Mouse (Mus musculus): ENCODE data around the gene Gpr62. TPM values are rescaled to one million over a fixed set of nuclear protein-coding genes. Genes with fewer than 3 reads are reported as not detected.
A peak's percentile ranks its signal among the peaks of the same experiment; 100 is the strongest.

Gpr62 gene
- polyA plus RNA-seq, 1 experiment from 2014 or later: 0.66 TPM

DNA sequence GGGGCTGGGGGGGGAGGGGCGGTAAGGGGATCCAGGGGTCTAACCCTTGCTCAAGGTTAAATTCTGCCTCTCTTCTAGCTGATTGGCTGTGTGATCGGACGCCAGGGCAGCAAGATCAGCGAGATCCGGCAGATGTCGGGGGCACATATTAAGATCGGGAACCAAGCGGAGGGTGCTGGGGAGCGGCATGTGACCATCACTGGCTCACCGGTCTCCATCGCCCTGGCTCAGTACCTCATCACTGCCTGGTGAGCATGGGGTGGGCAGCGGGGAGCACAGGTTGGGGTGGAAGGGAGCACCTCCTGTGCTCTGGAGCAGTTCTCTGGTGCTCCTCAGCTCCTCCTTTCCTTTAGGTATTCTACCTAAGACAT is 3.3 kb downstream of the Gpr62 start:
- ATAC-seq (ENCODE audit: low FRiP score, low TSS enrichment): no peak
- Histone ChIP-seq H3K9ac (ENCODE audit: low read depth, low read length) (no peak overlapping the region), H3K36me3 (ENCODE audit: control insufficient read depth, insufficient read depth, low read length) (peaks cover 43% of the 10 kb centered on the region), H3K4me3 (ENCODE audit: low read length) (no peak overlapping the region), H3K27me3 (ENCODE audit: control insufficient read depth, insufficient read depth, low read length) (no peaks in the 10 kb centered on the region), H3K9me3 (ENCODE audit: control insufficient read depth, low read length) (no peaks in the 10 kb centered on the region), H3K4me2 (replicated peaks; ENCODE audit: low read depth, low read length) (no peak overlapping the region), H3K27ac (ENCODE audit: low read depth, low read length) (no peak overlapping the region), H3K4me1 (ENCODE audit: control insufficient read depth, insufficient read depth, low read length) (peaks cover 27% of the 10 kb centered on the region)
- WGBS: 91% methylated on average over 12 of the region's 12 CpGs

DNA sequence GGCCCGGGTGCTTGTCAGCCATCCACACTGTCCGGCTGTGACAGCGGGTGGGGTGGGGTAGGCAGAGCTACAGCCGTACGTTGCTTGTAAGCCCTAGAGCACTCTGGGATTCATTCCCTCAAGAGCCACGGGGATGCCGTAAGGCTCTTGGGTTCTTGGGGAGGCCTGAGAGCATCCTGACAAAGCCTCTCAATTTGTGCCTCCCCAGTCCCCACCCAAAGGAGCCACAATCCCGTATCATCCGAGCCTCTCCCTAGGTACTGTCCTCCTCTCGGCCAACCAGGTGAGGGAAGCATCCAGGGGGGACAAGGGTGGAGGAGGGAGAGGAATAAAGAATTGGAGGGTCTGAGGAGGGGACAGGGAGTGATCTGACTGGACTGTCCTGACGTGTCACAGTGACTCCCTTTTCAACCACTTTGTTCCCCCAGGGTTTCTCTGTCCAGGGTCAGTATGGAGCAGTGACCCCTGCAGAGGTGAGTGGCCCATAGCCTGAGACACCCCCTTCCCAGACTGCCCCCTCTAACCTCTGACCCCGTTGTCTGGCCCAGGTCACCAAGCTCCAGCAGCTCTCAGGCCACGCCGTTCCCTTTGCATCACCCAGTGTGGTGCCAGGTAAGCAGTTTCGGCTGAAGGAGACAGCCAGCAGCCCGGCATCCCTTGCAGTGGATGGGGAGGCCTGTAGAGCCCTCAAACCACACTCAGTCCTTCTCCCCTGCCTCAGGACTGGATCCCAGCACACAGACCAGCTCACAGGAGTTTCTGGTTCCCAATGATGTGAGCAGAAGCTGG is 3.9 kb downstream of the Gpr62 start:
- no peak overlapping the region for H3K4me3 ChIP-seq (ENCODE audit: low read length)
- H3K9me3 ChIP-seq (ENCODE audit: control insufficient read depth, low read length): no peaks in the 10 kb centered on the region
- peaks cover 43% of the 10 kb centered on the region for H3K36me3 ChIP-seq (ENCODE audit: control insufficient read depth, insufficient read depth, low read length)
- no peak overlapping the region for H3K4me2 ChIP-seq (replicated peaks; ENCODE audit: low read depth, low read length)
- no peaks in the 10 kb centered on the region for H3K27me3 ChIP-seq (ENCODE audit: control insufficient read depth, insufficient read depth, low read length)
- ATAC-seq (ENCODE audit: low FRiP score, low TSS enrichment): no peak
- 76% methylated on average over 16 of the region's 16 CpGs for WGBS
- H3K9ac ChIP-seq (ENCODE audit: low read depth, low read length): no peak overlapping the region
- H3K4me1 ChIP-seq (ENCODE audit: control insufficient read depth, insufficient read depth, low read length): peaks cover 33% of the 10 kb centered on the region
- H3K27ac ChIP-seq (ENCODE audit: low read depth, low read length): no peak overlapping the region

DNA sequence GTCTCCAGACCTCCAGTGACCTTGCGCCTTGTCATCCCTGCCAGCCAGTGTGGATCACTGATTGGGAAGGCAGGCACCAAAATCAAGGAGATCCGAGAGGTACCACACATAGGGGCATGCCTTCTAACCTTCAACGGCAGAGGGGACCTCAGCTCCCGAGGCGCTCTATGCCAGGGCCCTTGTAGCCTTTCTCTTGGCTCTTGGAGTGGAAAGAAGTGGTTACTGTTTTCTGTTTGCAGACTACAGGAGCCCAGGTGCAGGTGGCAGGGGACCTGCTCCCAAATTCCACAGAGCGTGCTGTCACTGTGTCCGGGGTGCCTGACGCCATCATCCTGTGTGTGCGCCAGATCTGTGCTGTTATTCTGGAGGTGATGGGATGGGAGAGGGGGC is 4.7 kb downstream of the Gpr62 start:
- Histone ChIP-seq H3K27ac (ENCODE audit: low read depth, low read length) (peak overlapping the region; percentile 52; the same call in 1 of the 2 replicates), H3K9me3 (ENCODE audit: control insufficient read depth, low read length) (no peaks in the 10 kb centered on the region), H3K27me3 (ENCODE audit: control insufficient read depth, insufficient read depth, low read length) (no peaks in the 10 kb centered on the region), H3K4me1 (ENCODE audit: control insufficient read depth, insufficient read depth, low read length) (peaks cover 41% of the 10 kb centered on the region), H3K4me3 (ENCODE audit: low read length) (no peak overlapping the region), H3K4me2 (replicated peaks; ENCODE audit: low read depth, low read length) (no peak overlapping the region), H3K36me3 (ENCODE audit: control insufficient read depth, insufficient read depth, low read length) (peaks cover 43% of the 10 kb centered on the region), H3K9ac (ENCODE audit: low read depth, low read length) (no peak overlapping the region)
- 75% methylated on average over 9 of the region's 9 CpGs for WGBS
- ATAC-seq (ENCODE audit: low FRiP score, low TSS enrichment): no peak

DNA sequence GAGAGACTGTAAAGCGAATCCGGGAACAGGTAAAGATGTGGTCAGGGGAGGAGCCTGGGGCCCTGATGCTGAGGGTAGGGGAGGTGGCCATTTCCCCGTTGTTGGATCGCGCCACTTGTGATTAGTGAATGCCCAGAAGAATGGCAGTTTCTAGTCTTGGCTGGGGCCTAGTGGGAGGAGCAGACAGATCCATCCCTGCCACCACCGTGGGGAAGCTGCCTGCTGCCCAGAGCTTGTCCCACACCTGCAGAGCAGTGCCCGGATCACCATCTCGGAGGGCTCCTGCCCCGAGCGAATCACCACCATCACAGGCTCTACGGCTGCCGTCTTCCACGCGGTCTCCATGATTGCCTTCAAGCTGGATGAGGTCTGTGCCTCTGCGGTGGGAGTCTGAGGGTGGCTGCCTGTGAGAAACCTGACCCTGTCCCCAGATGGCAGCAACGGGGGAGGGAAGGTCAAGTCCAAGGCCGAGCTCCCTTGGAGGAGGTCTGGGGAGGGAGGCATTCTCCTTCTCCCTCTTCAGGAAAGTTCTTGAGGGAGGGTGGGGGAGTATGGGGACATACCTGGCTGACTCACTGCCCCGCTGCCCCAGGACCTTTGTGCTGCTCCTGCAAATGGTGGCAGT is 5.2 kb downstream of the Gpr62 start:
- Histone ChIP-seq H3K4me2 (replicated peaks; ENCODE audit: low read depth, low read length) (no peak overlapping the region; the same call in 1 of the 2 replicates), H3K9ac (ENCODE audit: low read depth, low read length) (peak overlapping the region; percentile 28; the same call in 1 of the 2 replicates), H3K4me3 (ENCODE audit: low read length) (no peak overlapping the region), H3K27me3 (ENCODE audit: control insufficient read depth, insufficient read depth, low read length) (no peaks in the 10 kb centered on the region), H3K36me3 (ENCODE audit: control insufficient read depth, insufficient read depth, low read length) (peaks cover 43% of the 10 kb centered on the region), H3K9me3 (ENCODE audit: control insufficient read depth, low read length) (no peaks in the 10 kb centered on the region), H3K27ac (ENCODE audit: low read depth, low read length) (peak overlapping the region; percentile 52; the same call in 1 of the 2 replicates), H3K4me1 (ENCODE audit: control insufficient read depth, insufficient read depth, low read length) (peaks cover 44% of the 10 kb centered on the region)
- 0 out of 2 replicates have a peak, but pooled peaks have one; percentile 3 for ATAC-seq (ENCODE audit: low FRiP score, low TSS enrichment)
- WGBS: 45% methylated on average over 18 of the region's 18 CpGs

DNA sequence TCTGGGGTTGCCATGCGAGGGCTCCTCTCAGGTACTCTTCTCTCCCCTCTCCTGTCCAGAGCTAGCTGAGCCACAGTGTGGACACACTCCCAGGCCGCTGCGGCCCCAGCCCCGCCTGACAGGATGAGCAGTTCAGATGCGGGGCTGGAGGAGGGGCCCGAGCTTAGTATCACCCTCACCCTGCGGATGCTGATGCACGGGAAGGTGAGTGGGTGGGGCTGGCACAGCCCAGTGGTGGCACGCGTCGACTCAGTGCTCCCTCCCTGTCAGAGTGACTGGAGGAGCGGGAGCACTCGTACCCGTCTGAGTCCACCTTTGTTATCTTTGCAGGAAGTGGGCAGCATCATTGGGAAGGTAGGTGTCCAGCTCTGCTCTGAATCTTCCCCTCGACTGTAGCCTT is 5.8 kb downstream of the Gpr62 start:
- Histone ChIP-seq H3K4me3 (ENCODE audit: low read length) (no peak overlapping the region), H3K4me2 (replicated peaks; ENCODE audit: low read depth, low read length) (peak overlapping the region; percentile 15; the same call in 1 of the 2 replicates), H3K4me1 (ENCODE audit: control insufficient read depth, insufficient read depth, low read length) (peaks cover 44% of the 10 kb centered on the region), H3K9ac (ENCODE audit: low read depth, low read length) (peak overlapping the region; percentile 28; the same call in 1 of the 2 replicates), H3K36me3 (ENCODE audit: control insufficient read depth, insufficient read depth, low read length) (peaks cover 43% of the 10 kb centered on the region), H3K27me3 (ENCODE audit: control insufficient read depth, insufficient read depth, low read length) (no peaks in the 10 kb centered on the region), H3K9me3 (ENCODE audit: control insufficient read depth, low read length) (no peaks in the 10 kb centered on the region), H3K27ac (ENCODE audit: low read depth, low read length) (peak overlapping the region; percentile 52; the same call in 1 of the 2 replicates)
- no peak for ATAC-seq (ENCODE audit: low FRiP score, low TSS enrichment)
- WGBS: 43% methylated on average over 15 of the region's 15 CpGs

DNA sequence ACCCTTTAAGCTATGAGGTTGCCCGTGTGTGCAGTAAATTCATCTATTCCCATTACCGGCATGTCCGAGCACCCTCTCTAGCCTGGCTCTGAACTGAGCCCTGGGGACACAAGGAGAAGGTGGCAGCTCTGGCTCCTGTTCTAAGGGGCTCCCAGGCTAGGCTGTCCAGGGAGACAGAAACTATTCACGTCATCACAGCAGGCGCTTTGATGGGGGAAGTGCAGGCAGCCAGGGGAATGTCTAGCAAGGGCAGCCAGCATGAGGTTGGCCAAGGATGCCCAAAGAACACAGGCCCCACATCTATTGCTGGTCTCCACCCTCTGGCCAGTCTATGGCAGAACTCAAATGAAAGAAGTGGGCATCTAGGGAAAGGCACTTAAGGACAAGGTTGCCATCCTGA is 7.8 kb downstream of the Gpr62 start:
- peaks cover 49% of the 10 kb centered on the region for H3K4me1 ChIP-seq (ENCODE audit: control insufficient read depth, insufficient read depth, low read length)
- no peak for ATAC-seq (ENCODE audit: low FRiP score, low TSS enrichment)
- no peak overlapping the region for H3K9ac ChIP-seq (ENCODE audit: low read depth, low read length)
- H3K36me3 ChIP-seq (ENCODE audit: control insufficient read depth, insufficient read depth, low read length): peaks cover 34% of the 10 kb centered on the region
- H3K27me3 ChIP-seq (ENCODE audit: control insufficient read depth, insufficient read depth, low read length): no peaks in the 10 kb centered on the region
- H3K27ac ChIP-seq (ENCODE audit: low read depth, low read length): no peak overlapping the region
- no peak overlapping the region for H3K4me3 ChIP-seq (ENCODE audit: low read length)
- 70% methylated on average over 5 of the region's 5 CpGs for WGBS
- H3K4me2 ChIP-seq (replicated peaks; ENCODE audit: low read depth, low read length): no peak overlapping the region
- no peaks in the 10 kb centered on the region for H3K9me3 ChIP-seq (ENCODE audit: control insufficient read depth, low read length)

DNA sequence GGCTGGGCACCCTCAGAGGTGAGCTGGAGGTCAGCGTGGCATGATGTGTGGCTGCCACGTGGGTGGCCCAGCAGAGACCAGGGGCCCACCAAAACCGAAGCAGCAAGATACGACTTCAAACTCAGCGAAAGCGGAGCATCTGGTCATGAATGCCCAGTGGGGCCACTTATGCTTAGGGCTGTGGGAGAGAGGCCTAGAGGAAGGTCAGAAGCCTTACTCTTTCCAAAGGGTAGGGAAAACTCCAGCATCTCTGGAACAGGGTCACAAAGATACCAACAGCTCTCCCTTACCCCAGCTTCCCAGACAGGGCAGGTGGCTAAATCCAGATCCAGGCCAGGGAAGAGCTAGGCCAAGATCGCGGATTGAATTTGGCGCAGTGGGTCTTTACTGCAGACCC is 8.6 kb downstream of the Gpr62 start:
- no peak for ATAC-seq (ENCODE audit: low FRiP score, low TSS enrichment)
- peak overlapping the region; percentile 90 for H3K27ac ChIP-seq (ENCODE audit: low read depth, low read length)
- no peaks in the 10 kb centered on the region for H3K9me3 ChIP-seq (ENCODE audit: control insufficient read depth, low read length)
- H3K27me3 ChIP-seq (ENCODE audit: control insufficient read depth, insufficient read depth, low read length): no peaks in the 10 kb centered on the region
- H3K9ac ChIP-seq (ENCODE audit: low read depth, low read length): peak overlapping the region; percentile 82; the same call in 1 of the 2 replicates
- H3K4me1 ChIP-seq (ENCODE audit: control insufficient read depth, insufficient read depth, low read length): peaks cover 56% of the 10 kb centered on the region
- WGBS: 45% methylated on average over 9 of the region's 9 CpGs
- peak overlapping the region; percentile 96; the same call in 1 of the 2 replicates for H3K4me2 ChIP-seq (replicated peaks; ENCODE audit: low read depth, low read length)
- peaks cover 29% of the 10 kb centered on the region for H3K36me3 ChIP-seq (ENCODE audit: control insufficient read depth, insufficient read depth, low read length)
- H3K4me3 ChIP-seq (ENCODE audit: low read length): no peak overlapping the region

DNA sequence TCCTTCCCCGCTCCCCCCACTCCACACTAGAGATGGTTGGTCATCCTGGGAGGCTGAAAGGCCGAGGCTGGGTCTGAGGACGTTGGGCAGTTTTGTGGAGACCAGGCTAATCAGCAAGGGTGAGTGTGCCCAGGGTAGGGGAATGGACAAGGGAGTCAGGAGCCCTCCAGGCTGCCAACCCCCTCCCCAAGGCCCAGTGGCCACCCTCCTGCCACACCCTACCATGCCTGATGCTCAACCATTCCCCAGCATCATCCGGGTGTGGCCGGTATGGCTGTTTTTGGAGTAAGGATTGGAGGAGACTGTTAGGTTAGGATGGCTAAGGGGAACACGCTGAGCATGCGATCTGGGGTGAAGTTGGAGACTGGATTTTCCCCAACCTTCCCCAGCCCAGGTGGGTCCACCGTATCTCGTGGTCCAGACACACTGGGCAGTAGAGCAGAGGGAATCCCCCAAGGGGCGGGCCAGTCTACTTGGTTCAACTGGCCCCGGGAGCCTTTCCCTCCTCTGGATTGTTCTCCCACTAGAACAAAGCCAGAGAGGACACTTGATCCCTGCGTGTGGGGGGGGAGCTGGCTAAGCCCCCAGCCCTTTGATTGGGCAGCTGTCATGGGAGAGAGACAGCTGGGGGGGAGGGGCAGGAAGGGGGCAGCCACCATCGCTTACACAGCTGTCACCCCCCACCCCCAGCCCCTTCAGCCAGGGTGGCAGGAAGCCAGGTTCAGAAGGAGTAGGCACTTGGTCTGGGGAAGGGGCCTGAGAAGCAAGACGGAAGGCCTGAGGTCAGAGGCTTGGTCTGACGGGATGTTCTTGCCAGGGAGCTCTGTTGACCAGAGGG is 9.2 kb downstream of the Gpr62 start:
- Histone ChIP-seq H3K36me3 (ENCODE audit: control insufficient read depth, insufficient read depth, low read length) (peaks cover 23% of the 10 kb centered on the region), H3K9ac (ENCODE audit: low read depth, low read length) (peak overlapping the region; percentile 82), H3K4me1 (ENCODE audit: control insufficient read depth, insufficient read depth, low read length) (peaks cover 60% of the 10 kb centered on the region), H3K27ac (ENCODE audit: low read depth, low read length) (peak overlapping the region; percentile 90), H3K27me3 (ENCODE audit: control insufficient read depth, insufficient read depth, low read length) (no peaks in the 10 kb centered on the region), H3K9me3 (ENCODE audit: control insufficient read depth, low read length) (no peaks in the 10 kb centered on the region), H3K4me2 (replicated peaks; ENCODE audit: low read depth, low read length) (peak overlapping the region; percentile 96), H3K4me3 (ENCODE audit: low read length) (peak overlapping the region; percentile 82)
- ATAC-seq (ENCODE audit: low FRiP score, low TSS enrichment): peak; percentile 13
- 29% methylated on average over 15 of the region's 15 CpGs for WGBS

Data from kidney, embryonic 14.5 days (tissue).